Mouse (Mus musculus) sigmoid colon, adult 10 weeks (tissue): Measurements from ENCODE around the gene Cactin. TPM values are rescaled to one million over a fixed set of nuclear protein-coding genes. Genes with fewer than 3 reads are reported as not detected.

ENCODE experiments used
- polyA plus RNA-seq: library from polyadenylated mRNA; stranded (reverse); fragments of 350-450 nt; fragmentation: Illumina TruSeq; extraction: RNeasy Lipid Tissue Mini Kit (QIAGEN cat#74804); gene quantifications from one replicate; pipeline ENCODE4 v1.2.3, GENCODE M21; 2014; ENCODE audit warnings: low read depth, low replicate concordance

Cactin gene
- polyA plus RNA-seq = 0.16 TPM

GRCm38 (mm10) chr10:81320550-81321347 lies at the start of gene Cactin:
TSS of gene Cactin (plus strand) at chr10:81321103.

DNA sequence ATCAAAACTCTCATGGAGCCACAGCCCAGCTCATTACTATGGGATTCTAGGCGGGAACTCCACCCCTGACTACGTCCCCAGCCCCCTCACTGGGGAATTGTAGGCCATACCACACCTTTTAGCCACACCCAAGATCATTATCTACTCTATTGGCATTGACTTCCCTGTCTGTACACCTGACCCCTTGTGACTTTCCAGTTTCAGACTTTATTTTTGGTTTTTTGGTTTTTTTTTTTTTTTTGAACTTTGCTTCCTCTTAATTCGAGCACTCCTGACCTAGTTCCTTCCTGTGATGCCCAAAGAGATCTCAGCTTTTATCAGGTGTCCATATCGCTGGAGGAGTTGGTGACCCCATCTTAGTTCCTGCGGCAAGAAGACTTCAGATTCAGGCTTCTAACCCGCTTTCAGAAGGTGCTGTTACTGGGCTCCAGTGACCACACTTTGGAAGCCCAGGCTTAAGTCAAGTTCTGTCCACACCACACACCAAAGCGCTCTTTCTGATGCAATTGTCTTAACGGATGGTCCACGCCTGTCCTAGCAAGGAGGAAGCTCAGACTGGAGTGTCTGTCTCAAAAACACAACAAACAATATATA lies 29.3 kb upstream of the Cactin start, which contains the start of gene Tjp3:
Gene Tjp3 (minus strand): TSS at position 71 of the 594 bp plus-strand sequence.

GRCm38 (mm10) chr10:81292554-81293333 lies 28.2 kb upstream of the Cactin start, which contains the start of gene Pip5k1c:
TSS of gene Pip5k1c (plus strand) at chr10:81292963.

DNA sequence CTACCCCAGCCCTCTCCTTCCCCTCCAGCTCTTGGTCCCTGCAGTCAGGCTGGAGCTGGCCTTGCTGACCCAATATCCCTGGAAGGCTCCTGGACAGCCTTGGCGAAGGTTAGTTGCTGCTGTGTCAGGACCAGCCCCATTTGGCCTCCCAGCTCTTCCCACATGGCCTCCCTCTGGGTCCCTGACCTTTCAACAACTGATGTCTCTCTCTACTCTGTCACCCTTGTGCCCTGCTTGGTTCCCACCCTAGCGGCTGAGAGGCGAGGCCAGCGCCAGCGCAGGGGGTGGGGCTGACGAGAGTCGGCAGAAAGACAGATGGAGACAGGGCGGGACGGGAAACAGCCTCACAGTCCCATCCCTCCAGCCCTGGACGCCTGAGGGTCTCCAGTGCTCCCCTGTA lies 7.5 kb downstream of the Cactin start, which contains the start of gene Tbxa2r:
Gene Tbxa2r (plus strand): TSS at position 346 of the 400 bp plus-strand sequence.

GRCm38 (mm10) chr10:81342686-81343505 lies 22.0 kb downstream of the Cactin start, which contains the start of gene Gipc3:
TSS of gene Gipc3 (minus strand) at chr10:81343266.

DNA sequence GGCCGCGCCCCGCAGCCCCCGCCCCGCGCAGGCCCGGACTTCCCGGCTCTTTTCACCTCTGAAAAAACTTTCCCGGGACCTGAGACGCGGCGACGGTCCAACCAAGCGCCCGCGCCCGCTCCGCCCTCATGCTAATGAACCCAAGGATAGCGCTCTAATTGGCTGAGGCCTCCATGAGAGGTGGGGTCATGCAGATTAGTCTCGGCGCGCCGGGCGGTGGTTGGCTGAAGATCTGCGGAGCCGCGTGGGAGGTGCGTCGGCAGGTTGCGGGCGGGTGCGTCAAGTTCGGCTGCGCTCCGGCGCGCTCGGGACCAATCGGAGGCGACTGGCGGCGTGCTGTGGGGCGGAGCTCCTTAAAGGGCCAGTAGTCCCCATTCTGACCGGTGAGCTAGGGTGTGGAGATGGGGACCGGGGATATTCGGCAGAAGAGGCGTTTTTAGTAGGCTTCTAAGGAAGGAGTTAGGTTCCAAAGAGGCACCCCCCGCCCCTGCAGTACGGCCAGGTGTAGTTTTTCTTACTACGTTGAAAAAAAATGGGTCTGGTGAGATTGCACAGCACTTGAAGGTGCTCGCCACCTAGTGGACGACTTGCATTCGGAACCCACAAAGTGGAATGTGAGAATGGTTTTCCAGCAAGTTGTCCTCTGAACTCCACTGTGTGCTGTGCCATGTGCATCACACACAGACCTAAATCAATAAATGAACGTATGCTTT lies 29.6 kb downstream of the Cactin start, which contains the start of gene Hmg20b:
Gene Hmg20b (minus strand): TSS at position 130 of the 713 bp plus-strand sequence.

DNA sequence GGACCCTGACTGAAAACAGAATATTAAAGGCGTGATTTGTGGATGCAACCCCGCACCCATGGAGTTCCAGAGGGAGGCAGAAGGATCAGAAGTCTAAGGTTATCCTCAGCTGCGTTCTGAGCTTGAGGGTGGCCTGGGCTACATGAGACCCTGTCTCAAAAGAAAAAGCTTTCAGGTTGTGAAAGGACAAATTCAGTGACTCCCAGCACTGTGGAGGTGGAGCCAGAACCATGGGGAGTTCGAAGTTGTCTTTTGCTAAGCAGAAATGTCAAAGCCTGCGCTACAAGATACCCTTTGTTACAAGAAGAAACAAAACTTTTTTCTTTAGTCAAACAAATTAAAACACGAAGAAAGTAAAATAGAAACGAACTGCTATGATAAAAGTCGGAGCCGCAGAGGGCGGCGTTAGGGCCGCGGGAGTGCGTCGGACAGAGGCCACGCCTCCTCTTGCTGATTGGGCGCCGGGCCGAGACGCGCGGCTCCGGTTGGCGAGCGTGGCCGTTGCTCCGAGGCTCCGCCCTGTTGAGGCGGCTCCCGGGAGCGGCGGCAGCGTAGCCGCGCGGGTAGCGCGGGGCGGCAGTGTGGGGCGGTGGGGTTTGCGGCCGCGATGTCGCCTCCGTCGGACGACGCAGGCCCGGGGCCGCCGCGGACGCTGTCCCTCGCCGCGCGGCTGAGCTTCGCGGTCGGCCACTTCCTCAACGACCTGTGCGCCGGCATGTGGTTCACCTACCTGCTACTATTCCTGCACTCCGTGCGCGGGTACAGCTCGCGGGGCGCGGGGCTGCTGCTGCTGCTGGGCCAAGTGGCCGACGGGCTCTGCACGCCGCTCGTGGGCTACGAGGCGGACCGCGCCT lies 36.3 kb downstream of the Cactin start, which contains the start of gene Mfsd12:
Gene Mfsd12 (plus strand): TSS at position 501 of the 854 bp plus-strand sequence.

DNA sequence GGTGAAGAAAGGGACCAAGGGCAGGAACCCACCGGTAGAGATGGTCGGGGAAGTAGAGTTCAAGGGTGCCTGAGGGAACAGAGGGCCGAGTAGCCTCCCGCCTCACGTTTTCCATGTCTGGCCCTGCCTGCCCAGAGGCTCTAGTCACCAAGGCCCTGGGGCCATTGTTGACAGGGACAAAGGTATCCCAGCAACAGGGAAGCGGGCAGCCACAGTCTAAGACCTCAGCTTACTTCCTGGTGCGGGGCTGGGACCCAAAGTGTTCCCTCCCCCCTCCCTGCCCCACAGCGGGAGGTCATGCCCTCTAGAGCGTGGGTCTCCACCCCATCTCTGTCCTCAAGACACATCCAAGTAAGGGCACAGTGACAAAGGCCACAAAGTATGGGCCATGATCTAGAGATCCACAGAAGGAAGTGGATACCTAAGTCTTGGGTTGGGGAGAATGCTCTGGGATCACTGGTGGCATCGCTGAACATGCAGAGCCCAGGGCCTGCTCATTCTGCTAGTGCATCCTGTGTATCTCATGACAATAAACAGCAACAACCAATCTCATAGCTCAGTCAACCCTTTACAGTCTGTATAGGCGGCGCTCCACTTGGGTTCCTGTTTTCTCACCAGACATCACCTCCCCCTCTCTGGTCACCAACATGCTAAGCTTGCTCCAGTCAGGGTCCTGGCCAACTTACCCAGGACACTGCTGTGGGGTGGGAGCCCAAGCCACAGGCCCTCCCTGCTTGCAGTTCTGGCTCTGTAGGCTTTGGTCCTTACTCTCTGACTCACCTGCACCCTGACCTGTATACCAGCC lies 45.0 kb downstream of the Cactin start, which contains the start of gene 4930404N11Rik:
Gene 4930404N11Rik (minus strand): TSS at position 145 of the 805 bp plus-strand sequence.

Other genes starting within 250 kb of the Cactin start
- gene Creb3l3, start 222.2 kb upstream of the Cactin start, polyA plus RNA-seq = 0.79 TPM
- 3.0 TPM for gene Map2k2, start 215.2 kb upstream of the Cactin start, polyA plus RNA-seq
- gene Zbtb7a, start 185.9 kb upstream of the Cactin start, polyA plus RNA-seq = 48.6 TPM
- not detected for gene Pias4, start 153.2 kb upstream of the Cactin start, polyA plus RNA-seq
- gene Eef2, start 144.5 kb upstream of the Cactin start, polyA plus RNA-seq = 12.4 TPM
- gene Dapk3, start 138.1 kb upstream of the Cactin start, polyA plus RNA-seq = not detected
- gene 4930442H23Rik, start 137.3 kb upstream of the Cactin start, polyA plus RNA-seq = not detected
- gene Nmrk2, start 119.1 kb upstream of the Cactin start, polyA plus RNA-seq = not detected
- gene Atcay, start 90.3 kb upstream of the Cactin start, polyA plus RNA-seq = 0.19 TPM
- 0.63 TPM for gene Zfr2, start 87.9 kb upstream of the Cactin start, polyA plus RNA-seq
- not detected for gene Matk, start 68.2 kb upstream of the Cactin start, polyA plus RNA-seq
- gene Mrpl54, start 54.2 kb upstream of the Cactin start, polyA plus RNA-seq = 1.2 TPM
- not detected for gene Apba3, start 54.1 kb upstream of the Cactin start, polyA plus RNA-seq
- gene Tjp3, start 29.5 kb upstream of the Cactin start, polyA plus RNA-seq = 7.8 TPM
- 2.6 TPM for gene Pip5k1c, start 28.1 kb upstream of the Cactin start, polyA plus RNA-seq
- not detected for gene Tbxa2r, start 7.6 kb downstream of the Cactin start, polyA plus RNA-seq
- not detected for gene Gipc3, start 22.2 kb downstream of the Cactin start, polyA plus RNA-seq
- 11.0 TPM for gene Hmg20b, start 29.4 kb downstream of the Cactin start, polyA plus RNA-seq
- gene Mfsd12, start 36.4 kb downstream of the Cactin start, polyA plus RNA-seq = 0.13 TPM
- gene 4930404N11Rik, start 44.7 kb downstream of the Cactin start, polyA plus RNA-seq = not detected
- 0.19 TPM for gene Fzr1, start 57.4 kb downstream of the Cactin start, polyA plus RNA-seq
- not detected for gene Dohh, start 63.3 kb downstream of the Cactin start, polyA plus RNA-seq
- 0.32 TPM for gene Gm48551, start 63.4 kb downstream of the Cactin start, polyA plus RNA-seq
- gene Gm48552, start 67.9 kb downstream of the Cactin start, polyA plus RNA-seq = not detected
- gene Smim24, start 71.9 kb downstream of the Cactin start, polyA plus RNA-seq = 21.2 TPM
- 8.2 TPM for gene Nfic, start 134.5 kb downstream of the Cactin start, polyA plus RNA-seq
- 3.1 TPM for gene Celf5, start 161.6 kb downstream of the Cactin start, polyA plus RNA-seq
- not detected for gene Ncln, start 175.3 kb downstream of the Cactin start, polyA plus RNA-seq
- not detected for gene S1pr4, start 179.0 kb downstream of the Cactin start, polyA plus RNA-seq
- not detected for gene Gna15, start 203.1 kb downstream of the Cactin start, polyA plus RNA-seq
- gene Gna11, start 224.1 kb downstream of the Cactin start, polyA plus RNA-seq = 8.6 TPM
- gene Aes, start 238.4 kb downstream of the Cactin start, polyA plus RNA-seq = 16.2 TPM